Mouse (Mus musculus) liver, adult (tissue): ENCODE measurements around the gene Styx.

Experiments used
- GATA4 ChIP-seq: IDR thresholded peaks from 2 replicates; pipeline ENCODE4 v1.6.1; 2014; ENCODE audit warnings: mild to moderate bottlenecking, low read length; ENCODE audit not compliant: insufficient replicate concordance

Gene Styx

DNA sequence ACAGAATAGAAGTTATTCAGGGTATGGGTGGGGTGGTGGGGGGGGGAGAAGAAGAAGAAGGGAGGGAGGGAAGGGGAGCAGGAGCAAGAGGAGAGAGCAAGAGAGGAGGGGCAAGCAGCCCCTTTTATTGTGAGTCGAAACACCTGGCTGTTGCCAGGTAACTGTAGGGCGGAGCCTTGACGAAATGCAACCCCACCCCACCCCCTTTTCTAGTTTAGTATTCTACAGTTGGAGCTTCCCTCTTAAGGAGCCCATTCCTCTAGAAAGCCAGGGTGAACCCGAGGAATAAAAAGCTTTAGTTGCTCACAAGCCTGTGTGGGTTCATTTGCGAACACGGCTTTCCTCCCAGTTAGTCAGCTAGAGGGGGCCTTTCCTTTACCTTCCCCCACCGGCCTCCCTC, 94.0 kb downstream of the Styx start:
- no peak for TF ChIP-seq GATA4

GRCm38 (mm10) chr14:45445445-45445844, 94.6 kb downstream of the Styx start:
- TF ChIP-seq GATA4 = no peak

DNA sequence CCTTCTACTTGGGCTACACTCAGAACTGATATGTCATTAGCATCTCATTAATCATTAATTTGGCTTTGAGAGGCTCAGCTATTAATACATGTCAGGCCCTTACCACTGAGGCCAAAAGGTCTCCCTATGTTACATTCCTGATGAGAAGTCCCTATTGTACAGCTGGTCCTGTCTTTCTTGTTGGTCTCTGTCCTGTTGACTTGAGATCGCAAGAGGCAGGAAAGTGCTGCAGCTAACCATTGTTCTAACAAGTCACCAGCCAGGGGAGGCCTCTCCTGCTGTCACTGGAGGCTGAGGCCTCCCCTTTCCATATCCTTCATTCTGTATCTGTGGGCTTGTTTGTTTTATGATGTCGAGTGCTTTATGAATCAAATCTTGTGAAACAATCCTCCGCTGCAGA, 95.9 kb downstream of the Styx start:
- no peak for TF ChIP-seq GATA4

DNA sequence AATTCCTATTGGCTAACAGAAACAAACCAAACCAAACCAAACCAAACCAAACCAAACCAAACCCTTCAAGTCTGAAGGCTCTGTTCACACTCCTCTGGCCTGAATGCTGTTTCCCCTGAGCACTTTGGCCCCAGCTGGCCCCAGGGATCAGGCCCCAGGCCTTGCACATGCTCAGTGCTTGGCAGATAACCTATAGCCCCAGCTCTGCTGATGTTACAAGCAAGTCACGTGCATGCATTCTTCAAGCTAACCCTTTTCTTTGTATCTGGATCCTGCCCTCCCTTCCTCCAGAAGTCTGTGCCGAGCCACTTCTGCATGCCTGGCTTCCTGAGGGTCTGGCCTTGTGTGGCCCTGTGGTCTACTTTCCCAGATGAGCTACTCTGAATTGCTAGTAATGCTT, 100.2 kb downstream of the Styx start:
- peak; percentile 78; the same call in 1 of the 2 replicates for TF ChIP-seq GATA4

- TF ChIP-seq GATA4 = no peak
Observed at GRCm38 (mm10) chr14:45452148-45452547, 101.3 kb downstream of the Styx start.

- TF ChIP-seq GATA4 = peak; percentile 80; the same call in 1 of the 2 replicates
Observed at GRCm38 (mm10) chr14:45452861-45453512, 102.1 kb downstream of the Styx start.

- TF ChIP-seq GATA4 = no peak
Observed at GRCm38 (mm10) chr14:45453538-45454233, 102.8 kb downstream of the Styx start.

GRCm38 (mm10) chr14:45455651-45456501, 105.0 kb downstream of the Styx start:
- no peak for TF ChIP-seq GATA4

DNA sequence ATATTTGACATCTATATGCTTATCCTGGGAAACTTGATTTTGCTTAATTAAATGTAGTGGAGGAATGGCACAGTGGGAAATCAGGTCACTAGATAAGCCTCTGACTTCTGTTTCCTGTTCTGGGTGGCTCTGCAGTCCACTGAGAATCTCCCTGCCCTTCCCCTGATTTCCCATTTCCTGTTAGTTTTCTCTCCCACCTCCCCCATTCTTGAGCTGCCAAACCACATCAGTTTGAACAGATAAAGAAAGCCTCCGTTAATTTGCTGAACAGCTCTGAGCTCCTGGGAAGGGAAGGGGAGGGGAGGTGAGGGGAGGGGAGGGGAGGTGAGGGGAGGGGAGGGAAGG, 105.6 kb downstream of the Styx start:
- TF ChIP-seq GATA4 = peak; percentile 100

- peak; percentile 71; the same call in 1 of the 2 replicates for TF ChIP-seq GATA4
Observed at GRCm38 (mm10) chr14:45457003-45457402, 106.1 kb downstream of the Styx start.

- TF ChIP-seq GATA4 = no peak
Observed at GRCm38 (mm10) chr14:45459877-45460276, 109.0 kb downstream of the Styx start.

- no peak for TF ChIP-seq GATA4
Observed at GRCm38 (mm10) chr14:45460491-45460890, 109.6 kb downstream of the Styx start.

DNA sequence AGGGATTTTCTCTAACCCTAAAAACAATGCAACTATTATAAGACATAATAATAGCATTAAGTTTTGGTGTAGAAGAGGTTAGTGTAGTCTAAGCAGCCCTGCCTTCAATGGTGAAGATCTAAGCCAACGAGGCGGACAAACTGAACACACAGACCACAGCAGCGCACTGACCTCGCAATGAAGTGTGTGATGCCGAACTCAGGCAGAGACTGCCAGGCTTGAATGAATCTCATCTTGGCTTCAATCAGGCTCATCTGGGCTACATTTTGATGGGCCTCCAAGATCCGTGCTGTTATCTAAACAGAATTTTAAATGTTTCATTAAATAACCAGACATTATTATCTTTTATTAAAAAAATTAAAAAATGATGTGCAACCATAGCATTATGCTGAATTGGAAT, 111.1 kb downstream of the Styx start:
- TF ChIP-seq GATA4 = no peak

DNA sequence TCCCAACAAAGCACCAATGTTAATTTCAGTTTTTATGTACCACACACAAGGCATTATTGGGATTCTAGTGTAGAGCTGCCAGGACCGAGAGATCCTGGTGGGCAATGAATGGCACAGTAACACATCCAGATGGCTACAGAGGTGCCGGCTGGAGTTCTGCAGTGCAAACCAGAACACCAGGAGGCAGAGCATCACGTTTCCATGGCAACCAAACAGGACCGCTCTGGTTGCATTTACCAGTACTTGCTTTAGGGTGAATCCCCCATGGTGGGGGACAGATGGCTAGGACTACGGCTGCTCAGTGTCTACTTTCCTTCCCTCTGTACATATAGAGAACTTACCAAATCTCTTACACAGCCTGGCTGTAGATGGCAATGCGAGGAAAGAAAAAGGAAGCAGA, 111.5 kb downstream of the Styx start:
- no peak for TF ChIP-seq GATA4

DNA sequence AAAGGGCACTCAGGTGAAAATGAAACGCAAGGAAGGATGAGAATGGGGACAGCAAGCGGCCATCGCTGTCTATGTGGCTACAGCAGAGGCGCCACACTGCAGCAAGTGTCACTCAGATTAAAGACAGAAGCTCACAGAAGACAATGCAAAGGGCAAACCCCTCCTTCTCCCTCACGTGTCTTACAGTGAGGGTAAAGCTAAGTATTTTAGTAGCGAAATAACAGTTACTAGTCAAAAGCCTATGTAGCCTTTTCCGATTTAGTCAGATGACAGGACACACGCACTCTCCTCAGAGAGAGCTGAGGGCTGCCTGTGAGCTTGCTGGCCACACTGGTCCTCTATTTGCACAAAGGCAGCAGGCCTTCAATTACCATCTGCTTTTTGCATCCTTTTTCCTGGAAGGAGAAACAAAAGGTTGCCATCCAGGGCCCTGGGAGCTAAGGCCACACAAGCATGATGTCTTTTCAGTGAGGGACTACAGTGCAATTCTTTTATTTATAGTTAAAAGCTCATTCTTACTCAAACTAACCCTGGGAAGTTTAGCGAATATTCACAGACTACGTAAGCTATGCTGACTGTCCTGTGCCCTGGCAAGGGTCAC, 112.1 kb downstream of the Styx start:
- TF ChIP-seq GATA4 = no peak
